Mouse (Mus musculus) embryonic facial prominence, embryonic 14.5 days (tissue): ENCODE data around the gene Apool. TPM values are rescaled to one million over a fixed set of nuclear protein-coding genes. Genes with fewer than 3 reads are reported as not detected.
"Not testable (repeated sequence)": the region's sequence is repeated elsewhere in the genome, so short reads cannot be mapped to it uniquely, and the experiment has no call there.

Experiments
- ATAC-seq: fragments of 200-750 bp; cut with Nextera tagmentation; 2 replicates; pipeline ENCODE4 v1.8.0; 2017; ENCODE audit warnings: low read depth, moderate number of reproducible peaks, moderate TSS enrichment
- DNase-seq: peaks from one replicate; pipeline ENCODE4 v3.0.0-alpha.2; 2015; ENCODE audit warnings: low spot score
- H3K27ac ChIP-seq: fragments of 300-500 bp; sonication (generic); replicated peaks from 2 replicates; pipeline ENCODE4 v1.5.1; 2014; ENCODE audit warnings: low read depth, mild to moderate bottlenecking, low read length, moderate library complexity
- H3K27me3 ChIP-seq: fragments of 300-500 bp; sonication (generic); replicated peaks from 2 replicates; pipeline ENCODE4 v1.6.1; 2014; ENCODE audit warnings: low read length; ENCODE audit not compliant: control insufficient read depth, insufficient read depth
- H3K36me3 ChIP-seq: fragments of 300-500 bp; sonication (generic); 2 replicates; pipeline ENCODE4 v1.6.1; 2014; ENCODE audit warnings: low read length, mixed read lengths; ENCODE audit not compliant: control insufficient read depth, insufficient read depth
- H3K4me1 ChIP-seq: fragments of 300-500 bp; sonication (generic); 2 replicates; pipeline ENCODE4 v1.6.1; 2014; ENCODE audit warnings: antibody characterized with exemption, low read length; ENCODE audit not compliant: control insufficient read depth, insufficient read depth
- H3K4me2 ChIP-seq: fragments of 300-500 bp; sonication (generic); 2 replicates; pipeline ENCODE4 v1.6.1; 2014; ENCODE audit warnings: low read depth, mild to moderate bottlenecking, low read length, moderate library complexity, mixed read lengths
- H3K4me3 ChIP-seq: fragments of 300-500 bp; sonication (generic); 2 replicates; pipeline ENCODE4 v1.5.1; 2014; ENCODE audit warnings: low read depth, mild to moderate bottlenecking, low read length
- H3K9ac ChIP-seq: fragments of 300-500 bp; sonication (generic); 2 replicates; pipeline ENCODE4 v1.6.1; 2014; ENCODE audit warnings: low read depth, mild to moderate bottlenecking, low read length, moderate library complexity, mixed read lengths
- H3K9me3 ChIP-seq: fragments of 300-500 bp; sonication (generic); 2 replicates; pipeline ENCODE4 v1.6.1; 2016; ENCODE audit warnings: low read length; ENCODE audit not compliant: control insufficient read depth
- WGBS: fragments of 180-500 bp; shearing (Covaris S2); extraction: QIAGEN DNeasy Blood & Tissue Kit; methylation state at CpG from one replicate; pipeline ENCODE4 v1.1.7; 2014; 5-methylcytosine and 5-hydroxymethylcytosine counted together
- polyA plus RNA-seq: library from polyadenylated mRNA; unstranded; fragments of >200 nt; fragmentation: Nextera tagmentation; extraction: Ambion mirVana; gene quantifications from 2 replicates; pipeline ENCODE4 v1.2.1, GENCODE M21; 2014

Gene Apool
- polyA plus RNA-seq, 1 experiment from 2014 or later, result 56.7 TPM

GRCm38 (mm10) chrX:112368426-112368825 lies 57.3 kb downstream of the Apool start:
- no peak overlapping the region for H3K9ac ChIP-seq
- no peak for ATAC-seq
- 42% methylated on average over 4 of the region's 4 CpGs for WGBS
- H3K27me3 ChIP-seq, result no peaks in the 10 kb centered on the region
- 0 out of 2 replicates have a peak, but pooled peaks cover 4% of the 10 kb centered on the region for H3K36me3 ChIP-seq
- DNase-seq, result no peak
- H3K4me2 ChIP-seq, result no peak overlapping the region
- H3K9me3 ChIP-seq, result peaks cover 7% of the 10 kb centered on the region; the same call in 1 of the 2 replicates
- H3K4me3 ChIP-seq, result no peak overlapping the region
- H3K27ac ChIP-seq, result no peak overlapping the region
- no peaks in the 10 kb centered on the region for H3K4me1 ChIP-seq

DNA sequence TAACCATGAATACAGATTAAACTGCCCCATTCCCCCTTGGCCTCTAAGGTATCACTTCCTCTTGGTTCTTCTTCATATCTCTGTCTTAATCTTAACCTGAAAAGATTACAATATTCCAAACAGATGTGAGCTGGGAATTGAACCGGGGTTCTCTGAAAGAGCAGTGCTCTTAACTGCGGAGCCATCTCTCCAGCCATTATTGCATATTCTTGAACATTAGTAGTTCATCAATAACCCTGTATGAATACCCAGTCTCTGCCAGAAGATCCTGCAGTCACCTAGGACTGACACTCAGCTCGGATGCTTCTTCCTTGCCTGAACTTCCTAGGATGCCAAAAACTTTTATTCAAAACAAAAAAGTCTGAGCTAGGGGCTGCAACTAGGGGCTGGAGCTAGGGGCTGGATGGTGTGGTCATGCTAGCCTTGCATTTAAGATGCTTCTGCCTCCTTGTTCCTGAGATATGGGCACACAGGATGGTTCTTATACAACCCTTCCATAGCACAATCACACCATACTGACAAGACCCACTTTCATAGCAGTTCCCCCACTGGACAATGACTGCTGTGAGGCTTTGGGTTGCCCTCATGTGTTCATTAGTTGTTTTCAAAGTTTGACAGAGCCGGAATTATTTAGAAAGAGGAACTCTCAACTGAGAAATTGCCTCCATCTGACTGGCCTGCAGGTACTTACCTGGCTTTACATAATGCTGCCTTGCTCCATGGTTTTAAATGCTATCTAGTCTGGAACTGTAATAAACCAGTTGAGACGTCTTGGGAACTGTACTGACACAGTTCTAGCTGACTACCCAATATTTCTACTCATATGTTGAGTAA lies 59.7 kb downstream of the Apool start:
- H3K9me3 ChIP-seq, H3K4me2 ChIP-seq, H3K36me3 ChIP-seq, H3K27ac ChIP-seq, H3K27me3 ChIP-seq, H3K9ac ChIP-seq, H3K4me1 ChIP-seq, H3K4me3 ChIP-seq: not testable (repeated sequence)
- ATAC-seq (peak; percentile 94), DNase-seq (peak; percentile 32)
- 88% methylated on average over 5 of the region's 5 CpGs for WGBS

DNA sequence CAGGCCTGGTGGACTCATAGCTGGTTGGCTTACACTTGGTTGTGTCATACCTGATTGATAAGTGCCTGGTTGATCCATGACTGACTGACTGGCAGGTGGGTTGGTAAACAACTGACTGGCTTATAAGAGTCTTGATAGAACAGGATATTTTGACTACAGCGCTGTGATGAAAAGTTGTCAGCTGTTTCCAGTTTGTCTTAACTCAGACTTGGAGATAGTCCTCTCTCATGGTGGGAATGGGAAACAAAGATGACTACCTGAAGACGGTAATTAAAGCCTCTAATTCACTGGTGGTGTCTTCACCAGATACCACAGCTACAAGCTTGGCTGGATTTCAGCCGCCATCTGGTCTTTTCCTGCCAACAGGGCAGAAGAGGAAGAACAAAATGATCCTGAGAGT lies 95.5 kb downstream of the Apool start, which contains the start of gene Satl1:
Satl1 (minus strand) TSS at position 101 of the 400 bp plus-strand sequence.
- 88% methylated on average over 3 of the region's 3 CpGs for WGBS
- DNase-seq (no peak), ATAC-seq (no peak)
- no peaks in the 10 kb centered on the region for H3K36me3 ChIP-seq
- H3K4me2 ChIP-seq, result no peak within 1 kb of the TSS
- H3K27me3 ChIP-seq, result no peaks in the 10 kb centered on the region
- no peak within 1 kb of the TSS for H3K9ac ChIP-seq
- no peak within 1 kb of the TSS for H3K27ac ChIP-seq
- H3K4me1 ChIP-seq, result no peaks in the 10 kb centered on the region
- no peaks in the 10 kb centered on the region for H3K9me3 ChIP-seq
- H3K4me3 ChIP-seq, result no peak within 1 kb of the TSS

DNA sequence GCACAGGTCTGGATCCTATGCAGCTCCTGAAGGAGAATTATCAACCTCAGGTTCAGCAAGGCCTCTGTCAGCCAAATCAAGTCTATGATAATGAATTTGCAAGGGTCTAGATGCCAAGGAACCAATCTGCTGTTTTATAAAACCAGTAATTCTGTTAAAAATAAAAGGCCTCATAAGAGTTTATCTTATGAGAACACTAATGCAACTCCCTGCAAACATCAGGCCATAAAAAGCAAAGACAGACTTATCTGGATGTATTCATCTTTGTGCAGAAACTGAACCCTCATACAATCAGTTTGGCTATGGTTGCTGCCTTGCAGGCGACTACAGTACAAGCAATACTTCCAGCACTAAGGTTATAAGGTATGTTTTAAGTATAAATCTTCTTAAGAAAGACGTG lies 101.2 kb downstream of the Apool start:
- 70% methylated on average over 2 of the region's 2 CpGs for WGBS
- ATAC-seq (no peak), DNase-seq (no peak)
- H3K4me2 ChIP-seq, result no peak overlapping the region
- no peak overlapping the region for H3K4me3 ChIP-seq
- no peak overlapping the region for H3K27ac ChIP-seq
- H3K36me3 ChIP-seq, result no peaks in the 10 kb centered on the region
- H3K4me1 ChIP-seq, result no peaks in the 10 kb centered on the region
- no peak overlapping the region for H3K9ac ChIP-seq
- H3K27me3 ChIP-seq, result no peaks in the 10 kb centered on the region
- H3K9me3 ChIP-seq, result no peaks in the 10 kb centered on the region

Other genes with a start within 250 kb of the Apool start
- 0.35 and 0.48 TPM in 2 replicates for gene 4933403O08Rik, start 72.3 kb upstream of the Apool start, polyA plus RNA-seq
- not detected in 2 replicates for gene Satl1, start 95.4 kb downstream of the Apool start, polyA plus RNA-seq
- not detected in 2 replicates for gene 2010106E10Rik, start 183.9 kb downstream of the Apool start, polyA plus RNA-seq